Mouse (Mus musculus) MEL (cell line): ENCODE measurements around the gene Apopt1.

Experiments used
- CTCF ChIP-seq, 3 experiments: IDR thresholded peaks in 2 of 3; conservative IDR thresholded peaks in 1 of 3; 2 replicates each; pipeline ENCODE4 v1.5.1; 2011 to 2012; ENCODE audit warnings: low read length in 3 of 3, low read depth in 2 of 3, mild to moderate bottlenecking in 2 of 3, improper control_type of control experiment in 1 of 3, inconsistent platforms in 1 of 3, mixed read lengths in 1 of 3, moderate library complexity in 1 of 3; ENCODE audit not compliant: control insufficient read depth in 1 of 3, insufficient read depth in 1 of 3, poor library complexity in 1 of 3, severe bottlenecking in 1 of 3
- GATA1 ChIP-seq: IDR thresholded peaks from 2 replicates; pipeline ENCODE4 v1.6.1; 2011; ENCODE audit warnings: low read depth, low read length, improper control_type of control experiment
- MAFK ChIP-seq: IDR thresholded peaks from 2 replicates; pipeline ENCODE4 v1.6.1; 2011; ENCODE audit warnings: low read depth, mild to moderate bottlenecking, low read length, improper control_type of control experiment, borderline replicate concordance
- POLR2A ChIP-seq, 2 experiments: IDR thresholded peaks; 2 replicates each; pipeline ENCODE4 v1.6.1; 2011 to 2012; ENCODE audit warnings: low read length in 2 of 2, mild to moderate bottlenecking in 2 of 2, control low read depth in 1 of 2, improper control_type of control experiment in 1 of 2, low read depth in 1 of 2, moderate library complexity in 1 of 2; ENCODE audit not compliant: control insufficient read depth in 1 of 2, insufficient read depth in 1 of 2, poor library complexity in 1 of 2
- SMC3 ChIP-seq: IDR thresholded peaks from 2 replicates; pipeline ENCODE4 v1.6.1; 2011; ENCODE audit warnings: low read depth, low read length, improper control_type of control experiment
- TBP ChIP-seq: IDR thresholded peaks from 2 replicates; pipeline ENCODE4 v1.8.0; 2011; ENCODE audit warnings: low read depth, low read length, improper control_type of control experiment

DNA sequence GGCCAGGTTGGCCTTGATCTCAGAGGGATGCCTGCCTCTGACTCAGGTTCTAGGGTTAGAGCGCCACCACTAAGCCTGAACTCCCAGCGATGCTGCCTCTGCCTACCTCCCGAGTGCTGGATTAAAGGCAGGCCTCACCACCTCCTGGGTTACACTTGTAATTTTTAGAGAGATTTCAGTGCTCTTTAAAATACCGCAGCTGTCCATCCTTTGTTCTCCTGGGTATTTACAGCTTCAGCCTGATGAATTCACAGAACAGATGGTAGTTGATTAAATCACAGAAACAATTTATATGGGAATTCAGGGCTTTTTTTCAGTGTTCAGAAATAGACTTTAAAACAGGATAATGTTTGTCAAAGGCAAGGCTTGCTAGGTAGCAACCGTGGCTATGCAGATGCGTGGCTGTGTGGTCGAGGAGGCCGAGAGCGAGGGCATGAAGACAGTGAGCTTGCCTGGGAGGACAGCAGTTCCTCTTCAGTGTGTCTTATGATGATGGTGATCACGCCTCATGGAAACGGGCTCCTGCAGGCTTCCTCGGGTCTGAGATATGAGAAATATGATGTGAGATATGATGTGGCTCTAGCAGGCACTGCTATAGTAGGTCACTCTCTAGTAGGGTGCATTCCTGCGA, 78.5 kb downstream of the Apopt1 start:
- no peak for TF ChIP-seq CTCF (IDR thresholded peaks at IDR 0.05 in 2 of 3, conservative IDR thresholded peaks at IDR 0.05 in 1 of 3; ENCODE audit: control insufficient read depth in 1 of 3, insufficient read depth in 1 of 3, low read depth in 2 of 3, low read length in 3 of 3, poor library complexity in 1 of 3, severe bottlenecking in 1 of 3)
- TF ChIP-seq POLR2A (IDR thresholded peaks at IDR 0.05; ENCODE audit: control insufficient read depth in 1 of 2, insufficient read depth in 1 of 2, low read depth in 1 of 2, low read length in 2 of 2, poor library complexity in 1 of 2): no peak
- TF ChIP-seq SMC3: no peak
- no peak for TF ChIP-seq TBP
- no peak for TF ChIP-seq MAFK
- no peak for TF ChIP-seq GATA1
